ENCODE assay signal across 13 mouse cellular contexts in genomic region chr7:48948381-48949108, GRCm38 (mm10).
"Had no signal": no experiment of that assay in that cellular context is flagged by ENCODE, and none has a peak within 500 bp of the region (broad histone marks: within the 10 kb centered on the region; RNA-seq: fewer than 3 reads in every experiment).

No protein-coding gene starts in this region.

- H3K4me2 ChIP-seq: midbrain, embryonic 13.5 days had no signal

- H3K9me3 ChIP-seq: midbrain, embryonic 13.5 days had no signal

- H3K27ac ChIP-seq: kidney, postnatal 0 days; layer of hippocampus, adult 2 months had no signal

- DNase-seq: kidney, adult 8-10 months; kidney, postnatal 4 days; left cerebral cortex, postnatal 4 days; lung, adult 2 months; lung, postnatal 36 days; thymus, adult 18-20 months; thymus, postnatal 14 days had no signal

- H3K9ac ChIP-seq: midbrain, embryonic 13.5 days had no signal

- H3K4me3 ChIP-seq: layer of hippocampus, adult 2 months; midbrain, embryonic 13.5 days had no signal

- H3K36me3 ChIP-seq: midbrain, embryonic 13.5 days had no signal

- ATAC-seq: inflammation-experienced regulatory T-cells, adult 6 months; intestine, postnatal 0 days; lung, postnatal 0 days had no signal
